Mouse (Mus musculus): ENCODE measurements around the gene Svopl.

DNA sequence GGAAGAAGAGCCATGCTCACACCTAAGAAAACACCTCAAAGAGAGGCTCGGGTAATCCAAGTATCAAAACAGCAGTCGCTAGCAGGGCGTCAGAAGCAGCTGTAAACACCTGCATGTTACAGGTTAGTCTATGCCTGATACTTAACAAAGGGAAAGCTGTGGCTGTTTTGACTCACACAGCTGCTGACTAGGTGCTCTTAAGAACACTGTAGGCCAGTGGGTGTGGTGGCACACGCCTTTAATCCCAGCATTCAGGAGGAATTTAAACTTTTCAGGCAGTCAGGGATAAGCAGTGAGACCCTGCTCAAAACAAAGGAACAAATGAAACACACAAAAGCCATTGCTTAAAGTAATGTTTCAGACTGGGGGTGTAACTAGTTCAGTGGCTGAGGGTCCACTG is 36.4 kb upstream of the Svopl start:
- TF ChIP-seq CTCF (IDR thresholded peaks at IDR 0.05; ENCODE audit: borderline replicate concordance, extremely low read depth, insufficient read depth, insufficient read length): no peak
- TF ChIP-seq POLR2A (IDR thresholded peaks at IDR 0.05; ENCODE audit: borderline replicate concordance, extremely low read depth, insufficient read depth, insufficient read length, poor library complexity, severe bottlenecking): no peak

Data from brain, embryonic 14.5 days (tissue).